Mouse (Mus musculus) CH12.LX (cell line): ENCODE measurements around the gene Rars2. TPM values are rescaled to one million over a fixed set of nuclear protein-coding genes. Genes with fewer than 3 reads are reported as not detected.

Experiments
- DNase-seq: peaks from one replicate; pipeline ENCODE4 v3.0.0-alpha.2; 2013; ENCODE audit errors: extremely low read depth
- H3K27ac ChIP-seq: 2 replicates; pipeline ENCODE4 v1.5.1; 2012; ENCODE audit warnings: low read depth, mild to moderate bottlenecking, control low read depth, moderate library complexity; ENCODE audit not compliant: insufficient read depth
- H3K27me3 ChIP-seq: replicated peaks from 2 replicates; pipeline ENCODE3; 2012; ENCODE audit warnings: inconsistent platforms
- H3K36me3 ChIP-seq, 2 experiments: replicated peaks in 1 of 2; 2 replicates each; pipeline versions ENCODE3 to v1.6.1; 2012; ENCODE audit warnings: inconsistent platforms in 1 of 2, low read length in 1 of 2, mild to moderate bottlenecking in 1 of 2, mixed read lengths in 1 of 2, moderate library complexity in 1 of 2; ENCODE audit not compliant: control insufficient read depth in 1 of 2, insufficient read depth in 1 of 2
- H3K4me1 ChIP-seq, 2 experiments: 2 replicates each; pipeline ENCODE4 v1.6.1; 2012; ENCODE audit warnings: inconsistent platforms in 1 of 2, moderate library complexity in 1 of 2; ENCODE audit not compliant: insufficient read depth in 2 of 2, control insufficient read depth in 1 of 2
- H3K4me2 ChIP-seq: 2 replicates; pipeline ENCODE4 v1.6.1; 2012; ENCODE audit warnings: low read depth, mild to moderate bottlenecking, control low read depth; ENCODE audit not compliant: poor library complexity, insufficient read depth, severe bottlenecking
- H3K4me3 ChIP-seq, 3 experiments: fragments of 150-350 bp in 1 of 3; sonication (generic) in 1 of 3; replicated peaks in 1 of 3; 2 replicates each; pipeline versions ENCODE3 to v1.5.1; 2011 to 2012; ENCODE audit warnings: low read depth in 2 of 3, low read length in 2 of 3, mild to moderate bottlenecking in 2 of 3, moderate library complexity in 2 of 3, control low read depth in 1 of 3, improper control_type of control experiment in 1 of 3, inconsistent platforms in 1 of 3, mixed read lengths in 1 of 3; ENCODE audit not compliant: poor library complexity in 1 of 3
- H3K79me2 ChIP-seq: replicated peaks from 2 replicates; pipeline ENCODE4 v1.6.1; 2012; ENCODE audit warnings: mild to moderate bottlenecking, moderate library complexity; ENCODE audit not compliant: control insufficient read depth, poor library complexity, insufficient read depth, severe bottlenecking; ENCODE audit errors: extremely low read depth
- H3K9ac ChIP-seq: 2 replicates; pipeline ENCODE4 v1.6.1; 2012; ENCODE audit warnings: low read depth, mild to moderate bottlenecking, control low read depth, moderate library complexity; ENCODE audit not compliant: insufficient read depth
- H3K9me3 ChIP-seq: replicated peaks from 2 replicates; pipeline ENCODE3; 2012; ENCODE audit warnings: low read length, inconsistent platforms, mixed read lengths
- CHD1 ChIP-seq: IDR thresholded peaks from 2 replicates; pipeline ENCODE4 v1.6.1; 2012; ENCODE audit warnings: low read depth, low read length, improper control_type of control experiment, inconsistent platforms
- CTCF ChIP-seq, 2 experiments: IDR thresholded peaks in 1 of 2; conservative IDR thresholded peaks in 1 of 2; 2 replicates each; pipeline ENCODE4 v1.5.1; 2011 to 2012; ENCODE audit warnings: low read depth in 2 of 2, low read length in 2 of 2, improper control_type of control experiment in 1 of 2, inconsistent platforms in 1 of 2, mild to moderate bottlenecking in 1 of 2, moderate library complexity in 1 of 2
- E2F4 ChIP-seq: IDR thresholded peaks from 2 replicates; pipeline ENCODE4 v1.6.1; 2011; ENCODE audit warnings: low read depth, low read length, improper control_type of control experiment; ENCODE audit not compliant: insufficient replicate concordance
- EP300 ChIP-seq: IDR thresholded peaks from 2 replicates; pipeline ENCODE4 v1.6.1; 2011; ENCODE audit warnings: low read length, improper control_type of control experiment
- ETS1 ChIP-seq: conservative IDR thresholded peaks from 2 replicates; pipeline ENCODE4 v1.6.1; 2012; ENCODE audit warnings: low read depth, mild to moderate bottlenecking, inconsistent platforms, low read length, improper control_type of control experiment, moderate library complexity
- GABPA ChIP-seq: IDR thresholded peaks from 2 replicates; pipeline ENCODE4 v1.6.1; 2012; ENCODE audit warnings: low read depth, low read length, improper control_type of control experiment, inconsistent platforms; ENCODE audit not compliant: insufficient replicate concordance
- IRF4 ChIP-seq: IDR thresholded peaks from 2 replicates; pipeline ENCODE4 v1.6.1; 2014; ENCODE audit warnings: low read depth, mild to moderate bottlenecking, inconsistent platforms, low read length, improper control_type of control experiment
- KAT2A ChIP-seq: IDR thresholded peaks from 2 replicates; pipeline ENCODE4 v1.6.1; 2012; ENCODE audit warnings: low read length, improper control_type of control experiment, inconsistent platforms; ENCODE audit not compliant: insufficient replicate concordance
- MAFK ChIP-seq: IDR thresholded peaks from 2 replicates; pipeline ENCODE4 v1.6.1; 2011; ENCODE audit warnings: low read length, improper control_type of control experiment; ENCODE audit not compliant: insufficient replicate concordance
- MAZ ChIP-seq: IDR thresholded peaks from 2 replicates; pipeline ENCODE4 v1.6.1; 2012; ENCODE audit warnings: low read depth, mild to moderate bottlenecking, inconsistent platforms, low read length, improper control_type of control experiment, moderate library complexity
- MYC ChIP-seq: IDR thresholded peaks from 2 replicates; pipeline ENCODE4 v1.6.1; 2011; ENCODE audit warnings: low read depth, mild to moderate bottlenecking, improper control_type of control experiment, low read length
- NRF1 ChIP-seq: IDR thresholded peaks from 2 replicates; pipeline ENCODE4 v1.6.1; 2014; ENCODE audit warnings: low read depth, mild to moderate bottlenecking, inconsistent platforms, low read length, improper control_type of control experiment, moderate library complexity
- PAX5 ChIP-seq: IDR thresholded peaks from 2 replicates; pipeline ENCODE4 v1.6.1; 2012; ENCODE audit warnings: low read length, inconsistent platforms, mixed read lengths
- POLR2AphosphoS2 ChIP-seq: IDR thresholded peaks from 2 replicates; pipeline ENCODE4 v1.6.1; 2011; ENCODE audit warnings: low read depth, low read length, improper control_type of control experiment
- RCOR1 ChIP-seq: conservative IDR thresholded peaks from 2 replicates; pipeline ENCODE4 v1.6.1; 2012; ENCODE audit warnings: low read depth, mild to moderate bottlenecking, inconsistent platforms, low read length, improper control_type of control experiment
- TBP ChIP-seq: conservative IDR thresholded peaks from 2 replicates; pipeline ENCODE4 v1.6.1; 2011; ENCODE audit warnings: low read depth, low read length, improper control_type of control experiment
- UBTF ChIP-seq: IDR thresholded peaks from 2 replicates; pipeline ENCODE4 v1.6.1; 2012; ENCODE audit warnings: low read depth, mild to moderate bottlenecking, inconsistent platforms, low read length, improper control_type of control experiment, moderate library complexity
- USF2 ChIP-seq: conservative IDR thresholded peaks from 2 replicates; pipeline ENCODE4 v1.6.1; 2011; ENCODE audit warnings: low read depth, low read length, improper control_type of control experiment
- ZKSCAN1 ChIP-seq: IDR thresholded peaks from 2 replicates; pipeline ENCODE4 v1.6.1; 2012; ENCODE audit warnings: low read depth, inconsistent platforms, low read length, improper control_type of control experiment, borderline replicate concordance
- ZMIZ1 ChIP-seq: IDR thresholded peaks from 2 replicates; pipeline ENCODE4 v1.6.1; 2012; ENCODE audit warnings: low read depth, mild to moderate bottlenecking, inconsistent platforms, low read length, improper control_type of control experiment
- ZNF384 ChIP-seq: IDR thresholded peaks from 2 replicates; pipeline ENCODE4 v1.6.1; 2012; ENCODE audit warnings: low read depth, low read length, improper control_type of control experiment, inconsistent platforms
- dilution Hi-C: fragments of 300-500 bp; cut with MboI; formaldehyde crosslinking; loops from 2 replicates; pipeline ENCODE4 v1.14.3; 2020; ENCODE audit warnings: low sequenced_read_pairs; ENCODE audit not compliant: extremely low pct_unique_long_range_greater_than_20kb, extremely low pct_ligation_motif_present
- in situ Hi-C: fragments of 300-500 bp; cut with MboI; formaldehyde crosslinking; loops from 3 replicates; pipeline ENCODE4 v1.14.3; 2019; ENCODE audit warnings: low sequenced_read_pairs, low pct_ligation_motif_present, low pct_unique_long_range_greater_than_20kb, mixed read lengths
- polyA plus RNA-seq: library from polyadenylated mRNA; unstranded; fragments of >175 nt; gene quantifications from 2 replicates; pipeline ENCODE4 v1.2.1, GENCODE M21; 2012; ENCODE audit warnings: low read depth; ENCODE audit not compliant: insufficient read length
- total RNA-seq, 2 experiments: library from RNA; depleted of rRNA; stranded (reverse); fragments of 300-350 nt in 1 of 2; fragments of >200 nt in 1 of 2; gene quantifications; 2 replicates each; pipeline ENCODE4 v1.2.3; 2012 to 2014

The Rars2 gene
- total and polyA plus RNA-seq, 3 experiments: 45.4 to 72.6 (median 61.4) TPM

DNA sequence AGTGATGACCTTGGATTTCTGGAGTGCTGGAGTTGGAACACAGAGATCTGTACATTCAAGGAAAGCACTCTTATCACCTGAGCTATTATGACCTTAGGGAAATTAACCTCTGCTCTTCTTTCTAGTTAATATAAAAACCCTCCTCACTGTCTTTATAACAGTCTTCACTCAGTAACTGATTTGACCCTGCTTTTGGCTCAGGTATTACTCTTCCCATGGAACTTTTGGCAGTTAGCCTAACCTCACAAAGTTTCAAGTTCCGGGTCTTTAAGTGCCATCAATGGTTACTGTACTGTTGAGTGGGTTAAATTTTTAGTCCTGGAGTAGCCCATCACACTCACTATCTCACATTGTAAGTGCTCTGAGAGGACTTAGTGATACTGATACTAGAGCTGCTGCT is 15.2 kb downstream of the Rars2 start:
- Histone ChIP-seq H3K4me2 (no peak overlapping the region), H3K36me3 (peaks cover 44 to 77% of the 10 kb centered on the region in 2 experiments), H3K79me2 (no peaks in the 10 kb centered on the region), H3K27me3 (no peaks in the 10 kb centered on the region), H3K27ac (no peak overlapping the region), H3K4me3 (no peak overlapping the region), H3K4me1 (no peaks in the 10 kb centered on the region), H3K9me3 (no peaks in the 10 kb centered on the region), H3K9ac (no peak overlapping the region)
- no peak for TF ChIP-seq ZKSCAN1
- TF ChIP-seq EP300: no peak
- no peak for TF ChIP-seq UBTF
- no peak for TF ChIP-seq GABPA
- TF ChIP-seq IRF4: no peak
- no peak for TF ChIP-seq MAZ
- TF ChIP-seq ETS1: no peak
- TF ChIP-seq CHD1: no peak
- no peak for TF ChIP-seq ZNF384
- TF ChIP-seq MAFK: no peak
- no peak for TF ChIP-seq POLR2AphosphoS2
- TF ChIP-seq CTCF (conservative IDR thresholded peaks at IDR 0.05 in 1 of 2, IDR thresholded peaks at IDR 0.05 in 1 of 2; ENCODE audit: low read depth in 2 of 2, low read length in 2 of 2): no peak
- TF ChIP-seq KAT2A: no peak
- dilution Hi-C loops (no loop called here), in situ Hi-C loops (no loop called here)
- no peak for DNase-seq

DNA sequence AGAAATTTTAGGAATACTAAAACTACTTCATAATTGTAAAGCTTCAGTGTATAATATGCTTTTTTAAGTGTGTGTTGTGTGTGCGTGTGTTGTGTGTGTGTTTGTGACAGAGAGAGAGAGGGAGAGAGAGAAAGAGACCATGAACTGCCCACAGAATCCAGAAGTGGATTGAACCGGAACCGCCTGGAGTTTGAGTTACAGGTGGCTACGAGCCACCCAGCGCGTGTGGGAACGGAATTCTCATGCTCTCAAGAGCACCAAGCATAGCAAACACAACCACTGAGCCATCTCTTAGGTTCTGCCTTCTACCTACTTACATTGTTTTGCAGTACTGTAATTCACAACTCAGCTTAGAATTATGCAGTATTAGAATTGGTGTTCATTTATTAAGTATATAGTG is 19.4 kb downstream of the Rars2 start:
- peaks cover 31 to 76% of the 10 kb centered on the region in 2 experiments for H3K36me3 ChIP-seq
- dilution Hi-C loops: no loop called here

More for the DNA sequence above, 19.4 kb downstream of the Rars2 start:
- no peak overlapping the region for H3K4me3 ChIP-seq
- H3K9me3 ChIP-seq: no peaks in the 10 kb centered on the region
- H3K4me1 ChIP-seq: no peaks in the 10 kb centered on the region
- H3K4me2 ChIP-seq: no peak overlapping the region
- no peak overlapping the region for H3K9ac ChIP-seq
- TF ChIP-seq CTCF (conservative IDR thresholded peaks at IDR 0.05 in 1 of 2, IDR thresholded peaks at IDR 0.05 in 1 of 2; ENCODE audit: low read depth in 2 of 2, low read length in 2 of 2) (no peak), ETS1 (no peak), USF2 (no peak), PAX5 (no peak), RCOR1 (no peak), MYC (no peak), MAFK (no peak), GABPA (no peak), E2F4 (no peak), ZMIZ1 (no peak), KAT2A (no peak), TBP (no peak), NRF1 (no peak), MAZ (no peak), UBTF (no peak)
- TF ChIP-seq, all 38 proteins: peak for 0
- in situ Hi-C loops: no loop called here
- no peak for DNase-seq
- Histone ChIP-seq H3K27ac (no peak overlapping the region), H3K79me2 (no peaks in the 10 kb centered on the region), H3K27me3 (no peaks in the 10 kb centered on the region)
